Mouse (Mus musculus): ENCODE results near the gene Dcxr.
"Not testable (repeated sequence)": the region's sequence is repeated elsewhere in the genome, so short reads cannot be mapped to it uniquely, and the experiment has no call there.

The Dcxr gene

DNA sequence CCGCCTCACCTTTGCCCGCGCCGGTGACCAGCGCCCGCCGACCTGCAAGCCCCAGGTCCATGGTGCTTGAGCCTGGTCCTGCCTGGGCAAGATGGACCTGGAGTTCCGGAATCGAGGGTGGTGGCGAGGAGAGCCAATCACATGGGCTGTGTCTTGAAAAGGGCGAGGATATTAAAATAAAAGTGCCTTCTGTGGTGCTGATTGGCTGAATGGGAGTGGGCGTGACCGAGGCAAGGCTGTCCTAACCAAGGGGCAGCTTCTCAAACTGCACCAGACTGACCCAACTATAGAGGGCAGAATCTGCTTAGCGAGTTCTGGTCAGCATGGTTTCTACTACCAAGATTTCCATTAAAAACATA is at the start of gene Dcxr:
TSS of gene Dcxr (minus strand) at position 113 of the 359 bp plus-strand sequence.
- DNase-seq (ENCODE audit: extremely low spot score, low spot score), result peak; percentile 84

DNA sequence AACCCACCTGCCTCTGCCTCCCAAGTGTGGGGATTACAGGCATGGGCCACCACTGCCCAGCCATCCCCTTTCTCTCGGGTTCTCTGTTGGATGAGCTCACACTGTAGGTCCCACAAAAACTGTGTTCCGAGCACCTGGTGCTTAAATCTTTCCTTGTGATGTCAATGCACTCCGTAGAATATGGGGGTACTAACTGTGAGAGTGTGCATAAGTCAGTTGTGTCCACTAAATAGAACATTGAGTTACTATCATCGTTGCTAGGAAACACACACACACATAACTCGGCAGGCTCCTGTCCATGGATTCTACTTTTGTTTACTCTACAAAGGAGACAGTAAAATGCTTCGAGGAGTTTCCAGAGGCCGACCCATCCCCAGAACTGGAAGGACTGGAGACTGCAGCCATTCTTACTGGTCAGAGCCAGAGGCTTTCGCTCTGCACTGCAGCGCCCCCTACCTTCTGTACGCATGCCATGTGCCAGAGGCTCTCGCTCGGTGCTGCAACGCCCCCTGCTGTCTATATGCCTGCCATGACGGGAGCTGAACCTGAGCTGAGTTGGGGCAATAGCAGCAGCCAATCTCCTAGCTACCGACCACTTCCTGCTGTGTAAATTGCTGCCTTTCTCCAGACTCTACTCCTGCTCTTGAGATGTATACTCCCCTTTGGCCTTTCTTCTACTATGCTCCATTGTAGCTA is 48.8 kb upstream of the Dcxr start:
- DNase-seq (ENCODE audit: extremely low spot score, low spot score), result peak; percentile 93

DNA sequence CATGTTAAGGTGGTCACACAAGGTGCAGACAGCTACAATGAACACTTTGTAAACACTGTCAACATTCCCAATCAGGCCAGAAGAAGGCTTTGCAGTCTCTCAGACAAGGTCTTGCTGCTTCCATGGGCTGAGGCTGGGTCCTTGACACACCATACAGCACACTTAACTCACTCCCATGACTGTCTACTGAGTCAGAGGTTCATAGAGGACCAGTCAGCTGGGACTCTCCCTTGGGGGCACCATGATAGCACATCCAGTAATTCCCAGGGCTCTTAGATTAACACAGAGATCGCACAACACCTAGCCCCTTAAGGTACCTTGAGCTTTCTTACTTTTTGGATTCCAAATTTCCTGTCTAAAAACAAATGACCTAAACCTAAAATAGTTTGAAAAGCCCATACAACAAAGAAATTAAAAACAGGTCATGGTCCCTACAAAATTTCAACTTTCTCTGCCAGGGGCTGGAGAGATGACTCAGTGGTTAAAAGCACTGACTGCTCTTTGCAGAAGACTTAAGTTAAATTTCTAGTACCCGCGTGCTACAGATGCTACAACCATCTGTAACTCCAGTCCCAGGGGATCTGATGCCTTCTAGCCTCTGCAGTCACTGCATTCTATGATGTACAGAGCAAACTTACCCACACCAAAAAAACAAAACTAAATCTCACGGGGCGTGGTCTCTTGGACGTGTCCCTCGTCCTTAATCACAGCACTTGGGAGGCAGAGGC is 46.5 kb upstream of the Dcxr start:
- no peak for DNase-seq (ENCODE audit: extremely low spot score, low spot score)

DNA sequence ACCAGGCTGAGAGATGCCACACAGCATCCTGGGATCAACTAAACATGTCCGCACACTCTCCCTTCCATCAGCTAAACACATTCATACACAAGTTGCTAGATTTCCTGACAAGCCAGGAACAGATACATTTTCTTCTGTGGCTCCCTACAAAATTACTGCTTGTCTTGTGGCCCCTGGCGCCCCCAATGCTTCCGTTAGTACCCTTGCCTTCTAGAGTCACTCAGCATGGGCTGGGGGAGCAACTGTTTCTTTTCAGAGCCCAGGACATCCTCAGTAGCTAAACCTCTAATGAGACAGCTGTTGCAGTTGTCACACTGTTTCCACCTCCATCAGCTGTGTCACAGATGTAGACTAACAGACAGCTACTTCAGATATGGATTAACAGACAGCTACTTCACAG is 45.7 kb upstream of the Dcxr start:
- DNase-seq (ENCODE audit: extremely low spot score, low spot score), result no peak

DNA sequence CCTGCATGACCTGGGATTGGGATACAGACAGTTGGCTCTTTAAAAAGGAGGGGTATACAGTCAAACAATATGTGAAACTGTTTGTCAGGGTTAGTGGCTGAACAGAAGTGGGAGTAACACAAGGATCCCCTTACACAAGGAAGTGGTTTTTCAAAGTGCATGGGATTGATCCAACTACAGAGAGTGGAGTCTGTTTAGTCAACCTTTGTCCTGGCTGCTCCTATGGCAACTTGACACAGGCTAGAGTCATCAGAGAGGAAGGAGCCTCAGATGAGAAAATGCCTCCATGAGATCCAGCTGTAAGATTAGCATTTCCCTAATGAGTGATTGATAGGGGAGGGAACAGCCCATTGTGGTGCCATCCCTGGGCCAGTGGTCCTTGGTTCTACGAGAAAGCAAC is 41.1 kb upstream of the Dcxr start:
- no peak for DNase-seq (ENCODE audit: extremely low spot score, low spot score)

DNA sequence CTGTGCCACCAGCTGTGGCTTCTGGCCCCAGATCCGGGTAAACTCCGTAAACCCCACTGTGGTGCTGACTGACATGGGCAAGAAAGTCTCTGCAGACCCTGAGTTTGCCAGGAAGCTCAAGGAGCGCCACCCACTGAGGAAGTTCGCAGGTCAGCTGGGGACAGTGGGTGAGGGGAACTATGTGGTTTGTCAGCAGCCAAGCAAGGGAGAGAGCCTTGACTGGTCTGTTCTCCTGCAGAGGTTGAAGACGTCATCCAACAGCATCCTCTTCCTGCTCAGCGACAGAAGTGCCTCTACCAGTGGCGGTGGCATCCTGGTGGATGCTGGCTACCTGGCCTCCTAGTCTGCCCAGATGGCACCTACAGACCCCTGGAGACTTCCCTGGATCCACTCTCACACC is 39.9 kb upstream of the Dcxr start:
- DNase-seq (ENCODE audit: extremely low spot score, low spot score), result not testable (repeated sequence)

DNA sequence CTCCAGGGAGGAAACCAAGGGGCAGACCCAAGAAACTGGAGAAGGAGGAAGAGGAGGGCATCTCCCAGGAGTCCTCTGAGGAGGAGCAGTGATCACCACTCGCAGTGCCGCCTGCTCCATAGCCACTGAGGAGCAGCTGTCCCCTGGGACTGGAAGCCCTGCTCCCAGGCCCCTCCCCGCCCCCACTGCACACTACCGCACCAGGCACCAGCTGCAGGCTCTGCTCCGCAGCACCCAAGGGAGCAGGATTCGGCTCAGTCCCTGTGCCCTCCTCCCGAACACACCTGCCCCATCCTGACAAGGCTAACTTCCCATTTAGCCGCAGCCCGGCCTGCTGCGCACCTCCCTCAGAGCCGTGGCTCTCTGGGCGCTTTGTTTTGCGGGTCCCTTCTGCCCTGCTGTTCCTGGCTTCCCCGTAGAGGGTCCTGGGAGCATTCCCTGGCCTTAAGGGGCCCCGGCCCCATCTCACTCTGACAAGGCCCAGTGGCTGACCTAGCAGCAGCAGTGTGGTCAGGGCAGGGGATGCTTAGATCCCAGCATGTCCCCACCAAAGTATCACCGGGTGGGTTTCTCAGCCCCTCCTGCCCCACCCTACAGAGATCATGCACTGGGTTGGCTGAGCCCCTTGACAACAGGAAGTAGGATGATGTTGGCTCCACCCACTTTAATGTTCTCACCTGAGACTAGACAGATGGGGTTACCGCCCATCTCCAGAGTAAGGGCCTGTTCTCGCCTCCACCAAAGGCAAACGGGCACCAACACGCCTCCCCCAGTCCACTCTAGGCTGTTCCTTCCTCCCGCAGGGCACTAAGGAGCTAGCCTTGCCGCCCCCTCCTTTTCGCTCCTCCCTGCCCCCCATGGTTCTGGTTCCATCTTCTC is 36.3 kb upstream of the Dcxr start:
- DNase-seq (ENCODE audit: extremely low spot score, low spot score), result not testable (repeated sequence)

DNA sequence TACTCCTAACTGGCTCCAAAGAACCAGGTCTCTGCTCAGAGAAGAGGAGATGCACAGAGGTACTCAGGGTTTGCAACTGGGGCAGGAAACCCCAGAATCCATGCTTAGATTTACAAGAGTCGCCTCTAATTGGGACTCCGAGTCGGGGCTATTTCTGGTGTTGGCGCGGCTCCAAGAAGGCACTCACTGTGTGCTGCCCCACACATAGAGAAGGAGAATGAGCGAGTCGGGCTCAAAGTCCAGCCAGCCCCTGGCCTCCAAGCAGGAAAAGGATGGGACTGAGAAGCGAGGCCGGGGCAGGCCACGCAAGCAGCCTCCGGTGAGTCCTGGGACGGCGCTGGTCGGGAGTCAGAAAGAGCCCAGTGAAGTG is 35.6 kb upstream of the Dcxr start, which contains the start of gene Hmga1b:
TSS of gene Hmga1b (plus strand) at position 123 of the 370 bp plus-strand sequence.
- not testable (repeated sequence) for DNase-seq (ENCODE audit: extremely low spot score, low spot score)

DNA sequence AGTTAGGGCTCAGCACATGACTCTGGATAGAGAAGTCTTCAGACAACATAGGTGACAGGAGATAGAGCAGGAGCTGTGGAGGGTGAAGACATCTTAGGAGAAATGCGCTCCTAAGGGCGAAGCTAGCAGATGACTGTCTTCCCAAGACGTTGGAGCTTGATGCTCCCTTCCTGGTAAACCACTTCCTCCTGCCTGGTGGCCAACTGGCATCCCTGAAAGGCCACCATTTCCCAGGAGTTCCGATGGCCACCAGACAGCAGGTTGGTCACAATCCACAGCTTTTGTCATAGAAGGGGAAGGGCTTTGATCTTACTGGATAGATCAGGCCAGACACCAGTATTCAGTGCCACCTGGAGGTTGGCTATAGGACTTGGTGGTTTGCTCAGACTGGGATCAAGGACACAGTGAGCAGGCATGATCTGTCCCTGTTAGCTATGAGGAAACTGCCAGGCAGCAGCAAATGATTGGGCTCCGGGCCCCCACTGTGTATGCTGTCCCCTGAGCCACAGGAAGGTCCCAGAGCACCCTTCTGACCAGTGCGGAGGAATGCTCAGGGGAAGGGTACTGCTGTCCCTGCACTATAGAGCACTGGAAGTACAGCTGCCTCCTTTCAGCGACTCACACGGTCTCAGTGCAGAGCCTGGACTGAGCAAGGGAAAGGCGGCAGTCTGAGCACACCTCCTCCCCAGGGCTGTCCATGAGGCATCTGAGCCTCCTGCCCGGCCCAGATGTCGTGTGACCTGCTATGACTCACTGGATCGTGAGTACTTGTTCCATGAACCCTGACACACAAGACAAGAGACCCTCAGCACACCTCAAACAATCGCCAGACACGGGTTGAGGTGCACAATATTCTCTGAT is 35.0 kb upstream of the Dcxr start:
- no peak for DNase-seq (ENCODE audit: extremely low spot score, low spot score)

DNA sequence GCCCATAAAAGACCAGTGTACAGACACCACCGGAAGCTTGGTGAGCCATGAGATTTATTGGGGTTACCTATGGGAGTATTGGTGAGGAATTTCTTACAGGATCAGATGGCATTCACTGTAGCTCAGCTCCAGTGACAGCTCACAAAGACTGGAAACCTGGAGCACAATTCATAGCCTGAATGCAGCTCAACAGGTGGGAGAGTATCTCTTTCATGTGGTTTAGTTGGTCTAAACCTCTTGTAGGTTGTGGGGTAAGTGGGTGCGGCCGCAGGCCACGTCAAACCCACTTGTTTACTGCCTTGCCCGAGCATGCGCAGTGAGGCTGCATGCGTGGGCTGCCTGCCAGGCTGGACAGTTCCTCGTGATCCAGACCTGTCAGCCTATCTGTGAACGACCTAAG is 33.2 kb upstream of the Dcxr start:
- DNase-seq (ENCODE audit: extremely low spot score, low spot score), result no peak

DNA sequence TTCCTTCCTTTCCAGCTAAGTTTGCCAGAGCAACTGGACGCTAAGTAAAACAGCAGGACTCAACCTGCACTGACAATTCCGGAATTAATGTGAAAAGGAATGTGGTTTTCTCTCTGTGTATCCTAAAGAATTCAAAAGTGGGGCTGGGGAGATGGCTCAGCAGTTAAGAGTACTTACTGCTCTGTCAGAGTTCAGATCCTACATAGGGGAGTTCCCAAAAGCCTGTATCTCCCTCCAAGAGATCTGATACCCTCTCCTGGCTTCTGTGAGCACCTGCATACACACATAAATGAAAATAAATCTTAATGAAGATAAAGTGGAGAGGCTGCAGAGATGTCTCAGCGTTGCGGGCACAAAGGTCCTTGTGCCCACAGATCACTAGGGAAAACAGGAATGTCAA is 24.5 kb upstream of the Dcxr start:
- DNase-seq (ENCODE audit: extremely low spot score, low spot score), result no peak

DNA sequence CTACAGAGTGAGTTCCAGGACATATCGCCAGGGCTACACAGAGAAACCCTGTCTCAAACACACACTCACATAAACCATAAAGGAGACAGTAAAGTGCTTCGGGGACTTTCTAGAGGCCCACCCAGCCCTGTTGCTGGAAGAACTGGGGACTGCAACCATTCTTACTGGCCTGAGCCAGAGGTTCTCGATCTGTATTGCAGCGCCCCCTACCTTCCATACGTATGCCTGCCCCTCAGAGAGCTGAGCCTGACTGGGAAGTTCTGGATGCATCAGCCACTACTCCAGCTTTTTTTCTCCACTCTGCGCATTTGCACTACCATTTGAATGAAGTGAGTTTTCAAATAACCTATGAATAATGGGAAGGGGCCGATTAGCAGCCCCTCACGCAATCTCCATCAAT is 22.3 kb upstream of the Dcxr start:
- DNase-seq (ENCODE audit: extremely low spot score, low spot score), result no peak

DNA sequence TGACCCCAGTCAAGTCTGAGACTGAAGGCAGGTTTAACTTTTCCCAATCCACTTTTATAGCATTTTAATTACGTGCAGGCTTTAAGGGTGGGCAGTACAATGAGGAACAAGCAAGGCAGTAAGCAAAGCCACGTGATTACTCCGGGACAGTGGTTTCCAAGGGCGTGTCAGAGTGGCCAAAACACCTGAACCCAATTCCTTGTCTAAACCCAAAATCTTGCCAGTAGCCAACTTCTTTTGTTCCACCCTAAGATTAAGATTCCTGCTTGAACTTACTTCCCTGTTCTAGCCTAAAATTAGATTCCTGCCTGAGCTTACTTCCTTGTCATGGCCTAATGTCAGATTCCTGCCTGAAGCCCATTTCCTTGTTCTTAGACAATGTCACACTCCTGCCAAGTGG is 20.9 kb upstream of the Dcxr start:
- no peak for DNase-seq (ENCODE audit: extremely low spot score, low spot score)

DNA sequence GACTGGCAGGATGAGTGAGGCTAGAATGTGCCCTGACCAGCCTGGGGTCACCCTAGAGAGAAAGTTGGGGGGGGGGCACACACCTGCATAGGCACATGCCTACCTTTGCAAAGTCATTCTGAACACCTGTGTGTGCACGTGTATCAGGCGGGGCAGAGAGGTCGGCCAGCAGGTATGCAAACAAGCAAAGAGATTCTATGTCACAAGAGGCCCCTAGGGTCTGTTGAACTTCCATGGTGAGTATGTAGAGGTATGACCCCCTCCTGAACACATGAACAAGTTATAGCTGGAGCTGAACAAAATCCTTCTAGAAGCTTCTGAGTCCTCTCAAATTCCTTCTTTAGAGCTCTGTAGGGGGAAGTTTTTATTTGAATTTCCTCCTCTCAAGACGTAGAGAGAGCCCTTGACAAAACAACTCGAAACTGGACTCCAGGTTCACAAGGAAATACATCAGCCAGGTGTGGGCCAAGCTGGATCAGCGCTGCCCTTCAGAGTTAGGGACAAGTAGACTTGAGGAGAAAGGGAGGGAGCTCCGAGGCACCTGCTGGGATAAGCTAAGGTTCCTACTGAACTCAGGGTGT is 17.1 kb upstream of the Dcxr start:
- no peak for DNase-seq (ENCODE audit: extremely low spot score, low spot score)

DNA sequence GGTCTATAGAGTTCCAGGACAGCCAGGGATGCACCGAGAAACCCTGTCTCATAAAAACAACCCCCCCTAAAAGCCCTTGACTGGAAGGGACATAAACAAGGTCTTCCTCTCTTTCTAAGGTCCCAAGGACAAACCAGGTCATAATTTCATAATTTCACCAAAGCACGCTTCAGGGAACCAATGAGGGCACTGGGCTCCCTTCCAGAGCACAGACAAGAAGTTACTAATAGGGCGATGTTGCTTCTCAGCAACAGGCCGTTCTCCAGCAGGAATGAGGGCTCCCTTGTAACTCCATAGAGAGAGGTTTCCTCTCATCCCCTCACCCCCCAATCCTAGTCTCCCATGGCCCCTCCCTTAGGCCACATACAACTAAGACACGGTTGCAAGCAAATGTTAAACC is 13.9 kb upstream of the Dcxr start:
- no peak for DNase-seq (ENCODE audit: extremely low spot score, low spot score)

DNA sequence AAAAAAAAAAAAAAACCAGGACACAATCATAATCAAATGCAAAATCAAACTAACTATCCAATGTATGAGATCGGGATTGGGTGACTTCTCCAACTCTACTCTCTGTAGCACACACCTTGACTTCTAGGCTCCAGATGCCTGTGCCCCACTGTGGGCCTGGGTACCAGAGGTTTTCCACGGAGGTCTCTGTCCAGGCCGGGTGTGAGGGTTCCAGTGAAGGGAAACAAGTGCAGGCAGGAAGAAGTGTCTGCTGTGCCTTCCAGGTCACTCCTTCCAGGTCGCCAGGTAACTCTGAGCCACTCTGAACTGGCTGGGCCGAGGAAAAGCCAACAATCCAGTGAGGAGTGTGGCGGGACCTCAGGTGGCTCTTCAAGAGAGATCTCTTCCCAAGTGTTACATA is 9.3 kb upstream of the Dcxr start:
- no peak for DNase-seq (ENCODE audit: extremely low spot score, low spot score)

DNA sequence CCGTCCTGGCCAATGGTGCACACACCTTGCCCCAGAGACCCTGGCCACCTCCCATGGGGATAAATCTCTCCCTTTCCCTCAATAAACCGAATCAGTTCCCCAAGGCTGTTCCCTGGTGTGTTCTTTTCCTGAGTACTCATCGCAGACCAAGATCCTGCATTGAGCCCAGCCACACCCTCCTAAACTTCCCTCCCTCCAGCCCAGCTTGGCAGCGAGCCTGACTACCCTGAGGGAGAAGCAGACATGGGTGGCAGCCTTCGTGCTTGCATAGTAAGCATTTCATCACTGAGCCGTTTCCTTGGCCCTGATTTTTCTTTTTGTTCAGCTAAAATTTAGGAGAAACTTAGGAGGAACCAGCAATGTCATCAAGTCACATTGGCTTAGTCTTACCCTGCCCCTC is 6.4 kb upstream of the Dcxr start:
- DNase-seq (ENCODE audit: extremely low spot score, low spot score), result no peak

DNA sequence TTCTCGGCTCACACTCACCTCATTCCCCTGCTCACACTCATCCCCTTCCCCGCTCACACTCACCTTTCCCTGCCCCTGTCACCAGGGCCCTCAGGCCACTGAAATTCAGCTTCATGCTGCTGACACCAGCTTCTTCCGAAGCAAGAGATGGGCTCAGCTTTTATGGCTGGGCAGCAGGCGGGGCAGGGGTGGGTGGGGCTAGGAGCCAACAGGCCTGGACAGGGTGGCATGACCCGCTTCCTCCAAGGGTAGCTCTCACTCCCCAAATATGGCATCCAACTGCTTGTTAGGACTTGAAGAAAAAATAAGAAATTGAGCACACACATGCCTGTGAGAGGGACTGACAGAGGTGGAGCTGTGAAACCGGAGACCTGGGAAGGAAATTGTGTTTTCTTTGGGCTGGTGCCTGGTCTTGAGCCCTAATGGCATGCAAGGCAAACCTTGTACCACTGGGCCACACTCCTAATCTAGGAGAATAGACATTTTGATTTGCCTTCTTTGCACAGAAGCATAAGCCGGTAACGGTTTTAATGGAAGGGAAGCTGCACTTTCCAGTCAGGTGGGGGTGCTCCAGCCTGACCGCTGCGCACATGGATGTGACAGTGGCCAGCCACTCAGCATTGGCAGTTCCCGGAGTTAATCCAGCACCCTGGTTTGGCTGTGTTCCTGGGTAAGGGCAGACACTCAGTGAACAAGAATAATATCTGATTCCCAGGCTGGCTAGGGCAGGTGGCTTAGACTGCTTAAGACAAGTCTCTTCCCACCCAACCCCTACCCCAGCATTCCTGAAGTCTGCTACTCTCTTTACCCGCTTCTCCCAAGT is 5.0 kb upstream of the Dcxr start, which contains the start of gene Cbr2:
TSS of gene Cbr2 (minus strand) at position 257 of the 823 bp plus-strand sequence.
- DNase-seq (ENCODE audit: extremely low spot score, low spot score), result no peak

DNA sequence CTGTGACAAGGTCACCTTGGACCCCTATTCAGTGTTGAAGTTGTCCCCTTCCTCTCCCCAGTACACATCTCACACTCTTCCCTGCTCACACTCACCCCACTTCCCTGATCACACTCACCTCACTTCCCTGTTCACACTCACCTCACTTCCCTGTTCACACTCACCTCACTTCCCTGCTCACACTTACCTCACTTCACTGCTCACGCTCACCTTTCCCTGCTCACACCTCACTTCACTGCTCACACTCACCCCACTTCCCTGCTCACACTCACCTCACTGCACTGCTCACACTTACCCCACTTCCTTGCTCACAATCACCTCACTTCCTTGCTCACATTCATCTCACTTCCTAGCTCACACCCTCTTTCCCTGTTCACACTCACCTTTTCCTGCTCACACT is 4.3 kb upstream of the Dcxr start:
- DNase-seq (ENCODE audit: extremely low spot score, low spot score), result no peak

DNA sequence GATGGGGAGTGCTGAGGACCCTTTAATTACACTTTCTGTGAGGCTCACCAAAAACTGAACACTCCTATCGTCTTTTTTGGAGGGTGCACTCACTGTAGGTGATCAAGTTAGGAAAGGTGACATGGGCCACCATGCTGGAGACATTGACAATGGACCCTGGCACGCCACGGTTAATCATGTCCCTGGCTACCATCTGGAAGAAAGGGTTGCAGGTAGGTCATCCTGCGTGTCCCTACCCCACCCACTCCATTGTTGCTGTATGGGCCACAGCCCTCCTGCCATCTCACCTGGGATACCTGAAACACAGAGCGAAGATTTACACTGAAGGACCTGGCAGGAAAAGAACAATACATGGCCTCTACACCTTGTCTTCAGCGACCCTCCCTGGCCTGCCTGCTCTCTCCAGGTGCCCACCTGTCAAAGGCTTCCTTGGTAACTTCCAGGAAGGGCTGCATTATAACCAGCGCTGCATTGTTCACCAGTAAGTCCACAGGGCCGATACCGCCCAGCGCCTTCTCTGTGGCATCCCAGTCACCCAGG is 3.3 kb upstream of the Dcxr start:
- no peak for DNase-seq (ENCODE audit: extremely low spot score, low spot score)
